Mouse (Mus musculus) bone marrow macrophage, adult 2 months (primary cell): ENCODE data around the gene Bach2.

Source experiments
- CTCF ChIP-seq: IDR thresholded peaks from 2 replicates; pipeline ENCODE4 v1.5.1; 2012; ENCODE audit warnings: low read depth, mild to moderate bottlenecking, low read length, moderate library complexity
- POLR2A ChIP-seq: IDR thresholded peaks from 2 replicates; pipeline ENCODE4 v1.6.1; 2012; ENCODE audit warnings: mild to moderate bottlenecking, low read depth, low read length, borderline replicate concordance

GRCm38 (mm10) chr4:32425641-32426040 lies 187.0 kb downstream of the Bach2 start:
- TF ChIP-seq CTCF (no peak), POLR2A (no peak)
